Comparison of ENCODE assay signal across 37 mouse cellular contexts in the genomic region with DNA sequence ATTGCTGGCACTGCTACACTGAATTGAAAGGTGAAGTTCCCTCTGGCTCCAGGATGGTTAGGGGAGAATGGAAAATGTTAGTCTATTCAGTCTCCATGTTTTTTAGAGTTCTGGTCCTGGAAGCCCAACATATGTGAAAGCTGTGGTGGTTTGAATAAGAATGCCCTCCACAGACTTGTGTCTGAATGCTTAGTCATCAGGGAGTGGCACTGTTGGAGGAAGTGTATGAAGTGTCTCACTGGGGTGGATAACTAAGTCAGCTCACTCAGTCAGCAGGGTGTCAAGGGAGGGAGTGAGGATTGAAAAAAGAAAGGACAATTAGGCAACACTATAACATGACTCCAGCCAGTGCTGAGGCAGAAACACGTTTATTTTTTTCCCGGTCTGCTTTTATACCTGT. TPM values are rescaled to one million over a fixed set of nuclear protein-coding genes. Genes with fewer than 3 reads are reported as not detected.
DNase-seq lines count a peak whose midpoint lies in the region; ATAC-seq and TF ChIP-seq lines count a peak whose summit lies in the region.
"Had no signal": no experiment of that assay in that cellular context is flagged by ENCODE, and none has a peak within 500 bp of the region (broad histone marks: within the 10 kb centered on the region; RNA-seq: fewer than 3 reads in every experiment).

No protein-coding gene starts in this region.

- no peak for ATAC-seq in activated CD4-positive, CD25-positive, alpha-beta regulatory T cell, adult 4 months
- ATAC-seq: forebrain, embryonic 14.5 days; hindbrain, postnatal 0 days; intestine, embryonic 16.5 days; liver, embryonic 12.5 days; liver, postnatal 0 days; lung, postnatal 0 days had no signal

- H3K9me3 ChIP-seq in ES-E14 (ENCODE audit: control insufficient read depth, insufficient read depth, low read depth, low read length): peaks cover 9% of the 10 kb centered on the region
- H3K9me3 ChIP-seq: hindbrain, embryonic 12.5 days; liver, embryonic 12.5 days had no signal

- peak; percentile 71 for DNase-seq in 3T3-L1 (ENCODE audit: low read depth, low spot score)
- peak; percentile 12 for DNase-seq in ES-E14 (ENCODE audit: low read depth, low spot score)
- peak; percentile 5 for DNase-seq in NIH3T3 (ENCODE audit: low read depth)
- peak; percentile 27 for DNase-seq in large intestine, adult 2 months (ENCODE audit: low read depth, low spot score)
- DNase-seq in yolk sac, embryonic 10.5 days (ENCODE audit: low spot score): no peak
- DNase-seq in thymus, postnatal 10 days (ENCODE audit: low spot score in 2 of 2): no peak
- DNase-seq in cerebellum, postnatal 25 days: no peak
- DNase-seq: adrenal gland, adult 8-10 months; cerebellum, adult 2 months; cerebellum, postnatal 14 days; gastrocnemius, postnatal 25 days; heart, adult 18-20 months; heart, postnatal 36 days; kidney, postnatal 14 days; left cerebral cortex, postnatal 4 days; liver, postnatal 0 days; lung, postnatal 4 days; midbrain, embryonic 14.5 days; thymus, postnatal 25 days had no signal

- H3K4me1 ChIP-seq in ES-E14 (ENCODE audit: control insufficient read depth in 2 of 2, insufficient read depth in 2 of 2, low read length in 2 of 2, poor library complexity in 1 of 2): no peaks in the 10 kb centered on the region
- H3K4me1 ChIP-seq: hindbrain, embryonic 12.5 days; liver, embryonic 12.5 days had no signal

- H3K9ac ChIP-seq in ES-E14 (ENCODE audit: insufficient read depth, low read depth, low read length, poor library complexity, severe bottlenecking): no peak overlapping the region
- H3K9ac ChIP-seq: hindbrain, embryonic 12.5 days; liver, embryonic 12.5 days; liver, postnatal 0 days had no signal

- no peak overlapping the region for H3K4me3 ChIP-seq in ES-E14 (ENCODE audit: insufficient read depth in 1 of 2, low read depth in 1 of 2, low read length in 2 of 2, poor library complexity in 1 of 2, severe bottlenecking in 1 of 2)
- H3K4me3 ChIP-seq: hindbrain, embryonic 12.5 days; layer of hippocampus, adult 2 months; liver, embryonic 12.5 days had no signal

- no peak overlapping the region; the same call in 1 of the 2 replicates for H3K27ac ChIP-seq in ES-E14 (ENCODE audit: insufficient read depth, low read depth, low read length, poor library complexity, severe bottlenecking)
- H3K27ac ChIP-seq: hindbrain, embryonic 12.5 days; hindbrain, postnatal 0 days; layer of hippocampus, adult 2 months; liver, embryonic 12.5 days had no signal

- peaks cover 2% of the 10 kb centered on the region; the same call in 1 of the 2 replicates for H3K36me3 ChIP-seq in ES-E14 (ENCODE audit: control insufficient read depth, insufficient read depth, low read length, poor library complexity, severe bottlenecking)

- in situ Hi-C loops in ES-E14 (cut with MboI; ENCODE audit: low sequenced_read_pairs in 2 of 2, unreplicated experiment in 2 of 2): no loop called here

- WGBS in large intestine, adult 2 months: 55% methylated on average over 2 of the region's 2 CpGs

TF ChIP-seq in ES-E14, 5 proteins besides CTCF, POLR2A, EP300 and RAD21:
- TF ChIP-seq ZNF384 (IDR thresholded peaks at IDR 0.05; ENCODE audit: low read depth, low read length) (no peak), CHD2 (IDR thresholded peaks at IDR 0.05; ENCODE audit: low read depth, low read length) (no peak), ZC3H11A (IDR thresholded peaks at IDR 0.05; ENCODE audit: borderline replicate concordance, low read depth, low read length) (no peak), MAFK (IDR thresholded peaks at IDR 0.05; ENCODE audit: insufficient read depth, low read depth, low read length) (peak; percentile 72), HCFC1 (IDR thresholded peaks at IDR 0.05; ENCODE audit: borderline replicate concordance, insufficient read depth, low read length) (no peak)

RNA-seq across cellular contexts. Expression of gene Acad9, which starts 29.6 kb away (rescaled TPM):
- 38.0 and 41.9 TPM in 2 replicates for total RNA-seq in ES-E14 (2012; rRNA removed)
- 16.7 and 19.4 TPM in 2 replicates for polyA plus RNA-seq in large intestine, adult 2 months (2012; rRNA removed)
- polyA plus RNA-seq in activated CD4-positive, CD25-positive, alpha-beta regulatory T cell, adult 4 months (2017; shearing (Covaris generic)): 10 to 100 TPM; 39.5 to 41.5 TPM

RNA-seq across cellular contexts. Expression of gene Ccdc144b, which starts 42.0 kb away (rescaled TPM):
- not detected in 2 replicates for total RNA-seq in ES-E14 (2012; rRNA removed)
- not detected in 2 replicates for polyA plus RNA-seq in large intestine, adult 2 months (2012; rRNA removed)
- polyA plus RNA-seq in activated CD4-positive, CD25-positive, alpha-beta regulatory T cell, adult 4 months (2017; shearing (Covaris generic)): not detected
- total RNA-seq: adrenal gland, postnatal 4 days; CH12.LX; gastrocnemius, adult 18-20 months; gastrocnemius, postnatal 25 days; heart, adult 18-20 months; heart, postnatal 36 days; hindbrain, postnatal 0 days; layer of hippocampus, adult 2 months; layer of hippocampus, postnatal 25 days; left cerebral cortex, postnatal 4 days; monocyte, adult 5-6 weeks had no signal
- polyA plus RNA-seq: C2C12; cerebellum, adult 2 months; forebrain, embryonic 14.5 days; hindbrain, embryonic 12.5 days; hindbrain, postnatal 0 days; intestine, embryonic 16.5 days; kidney, embryonic 14.5 days; limb, embryonic 14.5 days; liver, embryonic 12.5 days; liver, postnatal 0 days; lung, postnatal 0 days; midbrain, embryonic 14.5 days; neural tube, embryonic 14.5 days; stomach, embryonic 14.5 days had no signal

RNA-seq across cellular contexts. Expression of gene D3Ertd254e, which starts 55.4 kb away (rescaled TPM):
- 10.6 and 13.3 TPM in 2 replicates for total RNA-seq in ES-E14 (2012; rRNA removed)
- polyA plus RNA-seq in large intestine, adult 2 months (2012; rRNA removed): 0.45 and 0.80 TPM in 2 replicates
- polyA plus RNA-seq in activated CD4-positive, CD25-positive, alpha-beta regulatory T cell, adult 4 months (2017; shearing (Covaris generic)): 1 to 10 TPM; 4.6 to 7.3 TPM

Comparison
In these comparisons a context has a peak if more than half of its experiments do, and no peak if none do; other contexts are left out.
1. DNase-seq: peak in 3T3-L1 (single experiment), ES-E14 (single experiment), NIH3T3 (single experiment) and large intestine, adult 2 months (single experiment); none in yolk sac, embryonic 10.5 days (single experiment), thymus, postnatal 10 days (0 of 2) and cerebellum, postnatal 25 days (0 of 2).